In genomic region chr8:119911258-119911962, GRCm38 (mm10) we compare ENCODE assay signal across 1 mouse cellular context.
TF ChIP-seq lines count a peak whose summit lies in the region.

No protein-coding gene starts in this region.

TF ChIP-seq in CH12.LX, 34 proteins besides CTCF, POLR2A, EP300 and RAD21 (continued from another document):
- TF ChIP-seq JUN (IDR thresholded peaks at IDR 0.05; ENCODE audit: insufficient read depth, low read depth, low read length) (no peak), CHD1 (IDR thresholded peaks at IDR 0.05; ENCODE audit: low read depth, low read length) (0 out of 2 replicates have a peak, but pooled peaks have one; percentile 7), NELFE (IDR thresholded peaks at IDR 0.05; ENCODE audit: low read depth, low read length) (no peak), JUND (conservative IDR thresholded peaks at IDR 0.05; ENCODE audit: low read depth, low read length) (no peak), USF1 (IDR thresholded peaks at IDR 0.05; ENCODE audit: low read depth, low read length) (peak; percentile 7), NRF1 (IDR thresholded peaks at IDR 0.05; ENCODE audit: low read depth, low read length) (no peak)
